Mouse (Mus musculus): ENCODE results near the gene Pitpnm3. TPM values are rescaled to one million over a fixed set of nuclear protein-coding genes. Genes with fewer than 3 reads are reported as not detected.

Gene Pitpnm3
- total and polyA plus RNA-seq, 2 experiments, result 0.06 to 0.18 TPM

GRCm38 (mm10) chr11:72120354-72120753 lies 15.2 kb downstream of the Pitpnm3 start:
- no peak overlapping the region for H3K9ac ChIP-seq (ENCODE audit: low read depth, low read length)
- TF ChIP-seq CTCF (IDR thresholded peaks at IDR 0.05; ENCODE audit: low read depth, low read length), result no peak
- TF ChIP-seq POLR2A (IDR thresholded peaks at IDR 0.05; ENCODE audit: extremely low read depth, insufficient read depth, low read length), result no peak
- no peaks in the 10 kb centered on the region for H3K27me3 ChIP-seq (ENCODE audit: control insufficient read depth, insufficient read depth, low read length)
- 91% methylated on average over 6 of the region's 6 CpGs for WGBS
- no peak overlapping the region for H3K4me3 ChIP-seq (ENCODE audit: insufficient read depth, low read depth, low read length)
- H3K4me1 ChIP-seq (ENCODE audit: control insufficient read depth, insufficient read depth, low read length), result no peaks in the 10 kb centered on the region
- no peak overlapping the region for H3K27ac ChIP-seq (replicated peaks; ENCODE audit: insufficient read depth, low read depth, low read length)
- H3K79me2 ChIP-seq (ENCODE audit: control insufficient read depth, insufficient read depth, low read length), result no peaks in the 10 kb centered on the region
- no peak for DNase-seq (ENCODE audit: extremely low read depth, low read depth, low spot score)
- H3K36me3 ChIP-seq (ENCODE audit: control insufficient read depth, insufficient read depth, low read length), result no peaks in the 10 kb centered on the region

- Histone ChIP-seq H3K79me2 (ENCODE audit: control insufficient read depth, insufficient read depth, low read length) (no peaks in the 10 kb centered on the region), H3K4me3 (ENCODE audit: insufficient read depth, low read depth, low read length) (no peak overlapping the region), H3K4me1 (ENCODE audit: control insufficient read depth, insufficient read depth, low read length) (no peaks in the 10 kb centered on the region), H3K27me3 (ENCODE audit: control insufficient read depth, insufficient read depth, low read length) (no peaks in the 10 kb centered on the region), H3K9ac (ENCODE audit: low read depth, low read length) (no peak overlapping the region), H3K36me3 (ENCODE audit: control insufficient read depth, insufficient read depth, low read length) (no peaks in the 10 kb centered on the region), H3K27ac (replicated peaks; ENCODE audit: insufficient read depth, low read depth, low read length) (no peak overlapping the region)
- 83% methylated on average over 3 of the region's 3 CpGs for WGBS
- DNase-seq (ENCODE audit: extremely low read depth, low read depth, low spot score), result no peak
- TF ChIP-seq POLR2A (IDR thresholded peaks at IDR 0.05; ENCODE audit: extremely low read depth, insufficient read depth, low read length), result no peak
- TF ChIP-seq CTCF (IDR thresholded peaks at IDR 0.05; ENCODE audit: low read depth, low read length), result no peak
Measured at GRCm38 (mm10) chr11:72118630-72119029, 16.9 kb downstream of the Pitpnm3 start.

- no peak for DNase-seq (ENCODE audit: extremely low read depth, low read depth, low spot score)
- no peaks in the 10 kb centered on the region; the same call in 1 of the 2 replicates for H3K27me3 ChIP-seq (ENCODE audit: control insufficient read depth, insufficient read depth, low read length)
- no peaks in the 10 kb centered on the region for H3K79me2 ChIP-seq (ENCODE audit: control insufficient read depth, insufficient read depth, low read length)
- H3K4me1 ChIP-seq (ENCODE audit: control insufficient read depth, insufficient read depth, low read length), result no peaks in the 10 kb centered on the region
- TF ChIP-seq CTCF (IDR thresholded peaks at IDR 0.05; ENCODE audit: low read depth, low read length) (no peak), POLR2A (IDR thresholded peaks at IDR 0.05; ENCODE audit: extremely low read depth, insufficient read depth, low read length) (no peak)
- H3K27ac ChIP-seq (replicated peaks; ENCODE audit: insufficient read depth, low read depth, low read length), result no peak overlapping the region
- H3K36me3 ChIP-seq (ENCODE audit: control insufficient read depth, insufficient read depth, low read length), result no peaks in the 10 kb centered on the region
- 56% methylated on average over 4 of the region's 4 CpGs for WGBS
- H3K9ac ChIP-seq (ENCODE audit: low read depth, low read length), result no peak overlapping the region
- H3K4me3 ChIP-seq (ENCODE audit: insufficient read depth, low read depth, low read length), result no peak overlapping the region
Measured at GRCm38 (mm10) chr11:72113296-72113695, 22.3 kb downstream of the Pitpnm3 start.

GRCm38 (mm10) chr11:72110726-72111125 lies 24.9 kb downstream of the Pitpnm3 start:
- no peak for TF ChIP-seq CTCF (IDR thresholded peaks at IDR 0.05; ENCODE audit: low read depth, low read length)
- no peak for TF ChIP-seq POLR2A (IDR thresholded peaks at IDR 0.05; ENCODE audit: extremely low read depth, insufficient read depth, low read length)
- Histone ChIP-seq H3K27me3 (ENCODE audit: control insufficient read depth, insufficient read depth, low read length) (no peaks in the 10 kb centered on the region; the same call in 1 of the 2 replicates), H3K4me3 (ENCODE audit: insufficient read depth, low read depth, low read length) (no peak overlapping the region), H3K79me2 (ENCODE audit: control insufficient read depth, insufficient read depth, low read length) (no peaks in the 10 kb centered on the region), H3K9ac (ENCODE audit: low read depth, low read length) (no peak overlapping the region), H3K36me3 (ENCODE audit: control insufficient read depth, insufficient read depth, low read length) (no peaks in the 10 kb centered on the region), H3K27ac (replicated peaks; ENCODE audit: insufficient read depth, low read depth, low read length) (no peak overlapping the region), H3K4me1 (ENCODE audit: control insufficient read depth, insufficient read depth, low read length) (no peaks in the 10 kb centered on the region)
- no peak for DNase-seq (ENCODE audit: extremely low read depth, low read depth, low spot score)
- 36% methylated on average over 3 of the region's 3 CpGs for WGBS

GRCm38 (mm10) chr11:72104223-72104622 lies 31.4 kb downstream of the Pitpnm3 start:
- H3K79me2 ChIP-seq (ENCODE audit: control insufficient read depth, insufficient read depth, low read length), result no peaks in the 10 kb centered on the region
- H3K27ac ChIP-seq (replicated peaks; ENCODE audit: insufficient read depth, low read depth, low read length), result no peak overlapping the region
- WGBS, result 79% methylated on average over 8 of the region's 8 CpGs
- H3K4me1 ChIP-seq (ENCODE audit: control insufficient read depth, insufficient read depth, low read length), result no peaks in the 10 kb centered on the region
- H3K9ac ChIP-seq (ENCODE audit: low read depth, low read length), result no peak overlapping the region
- TF ChIP-seq CTCF (IDR thresholded peaks at IDR 0.05; ENCODE audit: low read depth, low read length) (no peak), POLR2A (IDR thresholded peaks at IDR 0.05; ENCODE audit: extremely low read depth, insufficient read depth, low read length) (no peak)
- H3K4me3 ChIP-seq (ENCODE audit: insufficient read depth, low read depth, low read length), result no peak overlapping the region
- H3K27me3 ChIP-seq (ENCODE audit: control insufficient read depth, insufficient read depth, low read length), result no peaks in the 10 kb centered on the region
- no peaks in the 10 kb centered on the region for H3K36me3 ChIP-seq (ENCODE audit: control insufficient read depth, insufficient read depth, low read length)
- DNase-seq (ENCODE audit: extremely low read depth, low read depth, low spot score), result no peak

- H3K27me3 ChIP-seq (ENCODE audit: control insufficient read depth, insufficient read depth, low read length), result no peaks in the 10 kb centered on the region
- WGBS, result 72% methylated on average over 7 of the region's 7 CpGs
- H3K4me1 ChIP-seq (ENCODE audit: control insufficient read depth, insufficient read depth, low read length), result no peaks in the 10 kb centered on the region
- no peaks in the 10 kb centered on the region for H3K79me2 ChIP-seq (ENCODE audit: control insufficient read depth, insufficient read depth, low read length)
- no peak for TF ChIP-seq CTCF (IDR thresholded peaks at IDR 0.05; ENCODE audit: low read depth, low read length)
- no peak for TF ChIP-seq POLR2A (IDR thresholded peaks at IDR 0.05; ENCODE audit: extremely low read depth, insufficient read depth, low read length)
- H3K4me3 ChIP-seq (ENCODE audit: insufficient read depth, low read depth, low read length), result no peak overlapping the region
- no peak overlapping the region for H3K9ac ChIP-seq (ENCODE audit: low read depth, low read length)
- H3K36me3 ChIP-seq (ENCODE audit: control insufficient read depth, insufficient read depth, low read length), result no peaks in the 10 kb centered on the region
- no peak overlapping the region for H3K27ac ChIP-seq (replicated peaks; ENCODE audit: insufficient read depth, low read depth, low read length)
- no peak for DNase-seq (ENCODE audit: extremely low read depth, low read depth, low spot score)
Measured at GRCm38 (mm10) chr11:72103530-72103929, 32.0 kb downstream of the Pitpnm3 start.
